Mouse (Mus musculus) cortical plate, adult 2 months (tissue): Measurements from ENCODE around the gene Mgmt.

Experiments used
- CTCF ChIP-seq: fragments of 200-500 bp; IDR thresholded peaks from 2 replicates; pipeline ENCODE4 v1.5.1; 2011; ENCODE audit warnings: mild to moderate bottlenecking, control low read depth, low read length; ENCODE audit not compliant: insufficient read depth; ENCODE audit errors: extremely low read depth
- POLR2A ChIP-seq: fragments of 200-500 bp; IDR thresholded peaks from 2 replicates; pipeline ENCODE4 v1.6.1; 2011; ENCODE audit warnings: mild to moderate bottlenecking, low read length, control low read depth; ENCODE audit not compliant: insufficient read depth; ENCODE audit errors: extremely low read depth

- TF ChIP-seq POLR2A (no peak), CTCF (no peak)
Observed at GRCm38 (mm10) chr7:137084651-137085050, 190.2 kb downstream of the Mgmt start.
